Mouse (Mus musculus) bone marrow macrophage, adult 2 months (primary cell): ENCODE results near the gene Clybl.

ENCODE experiments used
- CTCF ChIP-seq: IDR thresholded peaks from 2 replicates; pipeline ENCODE4 v1.5.1; 2012; ENCODE audit warnings: low read depth, mild to moderate bottlenecking, low read length, moderate library complexity
- POLR2A ChIP-seq: IDR thresholded peaks from 2 replicates; pipeline ENCODE4 v1.6.1; 2012; ENCODE audit warnings: mild to moderate bottlenecking, low read depth, low read length, borderline replicate concordance

DNA sequence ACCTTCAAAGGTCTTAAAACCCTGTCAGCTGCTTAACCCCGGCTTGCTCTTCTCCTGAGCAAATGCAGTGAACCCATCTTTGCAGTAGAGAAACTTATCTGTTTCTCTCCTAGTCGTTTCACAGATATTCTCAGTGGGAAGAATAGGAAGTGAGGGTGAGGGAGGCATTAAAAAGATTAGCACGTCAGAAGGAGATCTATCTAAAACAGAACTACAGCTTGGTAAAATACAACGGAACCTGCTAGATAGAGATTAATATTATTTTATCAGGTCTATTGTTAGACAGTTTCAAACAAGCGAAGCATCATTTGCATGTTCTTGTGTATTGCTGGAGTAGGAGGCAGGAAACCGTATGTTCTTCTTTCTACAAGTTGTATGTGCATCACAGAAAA lies 42.6 kb downstream of the Clybl start:
- TF ChIP-seq CTCF, result no peak
- no peak for TF ChIP-seq POLR2A
